Mouse (Mus musculus) adrenal gland, adult 18-20 months (tissue): ENCODE measurements at regions not wholly inside any gene's neighbourhood (a gene's known extent, or its start where the extent isn't known, plus 50 kb on each side); places are given as distances from the start of the nearest gene placed in this dataset.
"Not testable (repeated sequence)": the region's sequence is repeated elsewhere in the genome, so short reads cannot be mapped to it uniquely, and the experiment has no call there.

ENCODE experiments used
- DNase-seq, 2 experiments: peaks; one replicate each; pipeline ENCODE4 v3.0.0; 2021 to 2022; ENCODE audit warnings: low spot score in 2 of 2

DNA sequence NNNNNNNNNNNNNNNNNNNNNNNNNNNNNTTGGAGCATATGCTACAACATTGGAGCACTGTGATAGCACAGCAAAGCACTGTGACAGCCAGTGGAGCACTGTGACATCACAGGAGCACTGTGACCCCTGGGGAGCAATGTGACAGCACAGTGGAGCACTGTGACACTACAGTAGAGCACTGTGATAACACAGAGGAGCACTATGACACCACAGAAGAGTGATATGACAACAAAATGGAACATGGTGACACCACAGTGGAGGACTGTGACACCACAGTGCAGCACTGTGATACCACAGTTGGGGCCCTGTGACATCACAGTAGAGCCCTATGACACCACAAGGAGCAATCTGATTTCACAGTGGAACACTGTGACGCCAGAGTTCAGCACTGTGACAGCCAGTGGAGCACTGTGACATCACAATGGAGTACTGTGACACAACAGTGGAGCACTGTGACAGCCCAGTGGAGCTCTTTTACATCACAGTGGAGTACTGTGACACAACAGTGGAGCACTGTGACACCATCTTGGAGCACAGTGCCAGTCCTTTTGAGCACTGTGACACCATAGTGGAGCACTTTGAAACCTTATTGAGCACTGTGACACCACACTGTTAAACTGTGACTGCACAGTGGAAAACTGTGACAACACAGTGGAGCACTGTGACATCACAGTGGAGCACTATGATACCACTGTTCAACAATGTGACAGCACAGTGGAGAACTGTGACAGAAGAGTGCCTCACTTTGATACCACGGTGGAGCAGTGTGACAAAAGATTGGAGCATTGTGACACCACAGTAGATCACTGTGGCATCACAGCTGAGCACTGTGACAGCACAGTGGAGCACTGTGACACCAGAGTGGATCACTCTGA is 116.9 kb upstream of the Vmn1r2 start:
- DNase-seq, result peak in 1 of 2 experiments; percentile 10

DNA sequence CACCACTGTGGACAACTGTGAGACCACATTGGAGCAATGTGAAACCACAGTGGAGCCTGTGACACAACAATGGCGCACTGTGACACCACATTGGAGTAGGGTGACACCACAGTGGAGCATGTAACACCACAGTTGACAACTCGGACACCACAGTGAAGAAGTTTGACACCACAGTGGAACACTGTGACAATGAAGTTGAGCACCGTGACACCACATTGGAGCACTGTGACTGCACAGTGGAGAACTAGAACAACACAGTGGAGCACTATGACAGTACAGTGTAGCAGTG is 116.3 kb upstream of the Vmn1r2 start:
- peak in 1 of 2 experiments; percentile 13 for DNase-seq

DNA sequence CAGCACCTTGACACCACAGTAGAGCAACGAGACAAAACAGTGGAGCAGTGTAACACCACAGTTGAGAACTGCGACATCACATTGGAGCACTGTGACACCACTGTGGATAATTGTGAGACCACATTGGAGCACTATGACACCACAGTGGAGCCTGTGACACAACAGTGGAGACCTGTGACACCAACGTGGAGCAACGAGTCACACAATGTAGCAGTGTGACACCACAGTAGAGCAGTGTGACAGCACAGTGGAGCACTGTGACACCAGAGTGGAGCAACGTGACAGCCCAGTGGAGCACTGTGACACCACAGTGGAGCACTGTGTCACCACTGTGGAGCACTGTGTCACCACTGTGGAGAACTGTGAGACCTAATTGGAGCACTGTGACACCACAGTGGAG is 115.9 kb upstream of the Vmn1r2 start:
- no peak for DNase-seq

DNA sequence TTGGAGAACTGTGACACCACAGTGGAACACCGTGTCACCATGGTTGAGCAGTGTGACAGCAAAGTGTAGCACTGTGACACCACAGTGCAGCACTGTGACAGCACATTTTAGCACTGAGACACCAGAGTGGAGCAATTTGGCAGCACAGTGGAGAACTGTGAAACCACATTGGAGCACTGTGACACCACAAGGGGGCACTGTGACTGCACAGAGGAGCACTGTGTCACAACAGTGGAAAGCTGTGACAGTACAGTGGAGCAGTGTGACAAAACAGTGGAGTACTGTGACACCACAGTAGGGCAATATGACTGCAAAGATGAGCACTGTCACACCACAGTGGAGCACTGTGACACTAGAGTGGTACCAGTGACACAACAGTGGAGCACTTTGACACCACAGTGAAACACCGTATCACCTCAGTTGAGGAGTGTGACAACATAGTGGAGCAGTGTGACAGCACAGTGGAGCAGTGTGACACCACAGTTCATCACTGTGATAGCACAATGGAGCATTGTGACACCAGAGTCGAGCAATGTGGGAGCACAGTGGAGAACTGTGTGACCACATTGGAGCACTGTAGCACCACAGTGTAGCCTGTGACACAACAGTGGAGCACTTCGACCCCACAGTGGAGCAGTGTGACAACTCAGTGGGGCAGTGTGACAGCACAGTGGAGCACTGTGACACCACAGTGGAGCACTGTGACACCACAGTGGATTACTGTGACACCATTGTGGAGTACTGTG is 114.6 kb upstream of the Vmn1r2 start:
- DNase-seq, result peak; percentile 26 to 37

DNA sequence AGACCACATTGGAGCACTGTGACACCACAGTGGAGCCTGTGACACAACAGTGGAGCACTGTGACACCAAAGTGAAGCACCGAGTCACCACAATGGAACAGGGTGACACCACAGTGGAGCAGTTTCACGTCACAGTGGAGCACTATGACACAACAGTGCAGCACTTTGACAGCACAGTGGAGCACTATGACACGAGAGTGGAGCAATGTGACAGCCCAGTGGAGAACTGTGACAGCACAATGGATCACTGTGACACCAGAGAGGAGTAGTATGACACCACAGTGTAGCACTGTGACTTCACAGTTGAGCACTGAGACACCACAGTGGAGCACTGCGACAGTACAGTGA is 114.1 kb upstream of the Vmn1r2 start:
- peak in 1 of 2 experiments; percentile 13 for DNase-seq

DNA sequence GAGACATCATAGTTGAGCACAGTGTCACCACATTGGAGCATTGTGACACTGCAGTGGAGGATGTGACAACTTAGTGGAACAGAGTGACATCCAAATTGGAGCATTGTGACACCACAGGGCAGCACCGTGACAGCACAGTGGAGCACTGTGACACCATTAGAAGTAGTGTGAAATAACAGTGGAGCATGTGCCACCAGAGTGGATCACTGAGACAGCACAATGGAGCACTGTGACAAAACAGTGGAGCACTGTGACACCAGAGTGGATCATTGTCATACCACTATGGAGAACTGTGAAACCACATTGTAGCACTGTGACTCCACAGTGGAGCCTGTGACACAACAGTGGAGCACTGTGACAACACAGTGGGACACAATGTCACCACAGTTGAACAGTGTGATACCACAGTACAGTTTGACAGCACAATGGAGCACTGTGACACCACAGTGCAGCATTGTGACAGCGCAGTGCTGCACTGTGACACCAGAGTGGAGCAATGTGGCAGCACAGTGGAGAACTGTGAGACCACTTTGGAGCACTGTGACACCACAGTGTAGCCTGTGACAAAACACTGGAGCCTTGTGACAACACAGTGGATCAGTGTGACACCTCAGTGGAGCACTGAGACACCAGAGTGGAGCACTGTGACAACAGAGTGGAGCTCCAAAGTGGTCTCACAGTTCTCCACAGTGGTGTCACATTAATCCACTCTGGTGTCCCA is 113.5 kb upstream of the Vmn1r2 start:
- peak in 1 of 2 experiments; percentile 14 for DNase-seq

DNA sequence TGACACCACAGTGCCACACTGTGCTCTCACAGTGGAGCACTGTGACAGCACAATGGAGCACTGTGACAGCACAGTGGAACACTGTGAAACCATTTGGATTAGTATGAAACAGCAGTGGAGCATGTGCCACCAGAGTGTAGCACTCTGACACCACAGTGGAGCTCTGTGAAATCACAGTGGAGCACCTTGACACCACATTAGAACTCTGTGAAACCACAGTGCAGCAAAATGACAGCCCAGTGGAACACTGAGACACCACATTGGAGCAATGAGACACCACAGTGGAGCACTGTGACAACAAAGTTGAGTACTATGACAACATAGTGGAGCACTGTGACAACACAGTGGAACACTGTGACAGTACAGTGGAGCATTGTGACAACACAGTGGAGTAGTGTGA is 112.2 kb upstream of the Vmn1r2 start:
- no peak for DNase-seq

DNA sequence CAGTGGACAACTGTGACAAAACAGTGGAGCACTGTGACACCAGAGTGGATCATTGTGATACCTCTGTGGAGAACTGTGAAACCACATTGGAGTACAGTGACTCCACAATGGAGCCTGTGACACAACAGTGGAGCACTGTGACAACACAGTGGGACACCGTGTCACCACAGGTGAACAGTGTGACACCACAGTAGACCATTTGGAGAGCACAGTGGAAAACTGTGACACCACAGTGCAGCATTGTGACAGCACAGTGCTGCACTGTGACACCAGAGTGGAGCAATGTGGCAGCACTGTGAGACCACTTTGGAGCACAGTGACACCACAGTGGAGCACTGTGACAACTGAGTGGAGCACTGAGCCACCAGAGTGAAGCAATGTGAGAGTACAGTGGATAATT is 111.7 kb upstream of the Vmn1r2 start:
- peak in 1 of 2 experiments; percentile 10 for DNase-seq

DNA sequence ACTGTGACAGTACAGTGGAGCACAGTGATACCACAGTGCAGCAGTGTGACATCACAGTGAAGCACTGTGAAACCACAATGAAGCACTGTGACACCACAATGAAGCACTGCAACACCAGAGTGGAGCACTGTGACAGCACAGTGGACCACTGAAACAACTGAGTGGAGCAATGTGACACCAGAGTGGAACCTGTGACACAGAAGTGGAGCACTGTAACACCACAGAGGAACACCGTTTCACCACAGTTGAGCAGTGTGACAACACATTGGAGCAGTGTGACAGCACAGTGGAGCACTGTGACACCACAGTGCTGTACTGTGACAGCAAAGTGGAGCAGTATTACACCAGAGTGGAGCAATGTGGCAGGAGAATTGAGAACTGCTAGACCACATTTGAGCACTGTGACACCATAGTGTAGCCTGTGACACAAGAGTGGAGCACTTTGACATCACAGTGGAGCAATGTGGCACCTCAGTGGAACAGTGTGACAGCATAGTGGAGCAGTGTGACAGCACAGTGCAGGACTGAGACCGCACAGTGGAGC is 107.5 kb upstream of the Vmn1r2 start:
- peak in 1 of 2 experiments; percentile 15 for DNase-seq

DNA sequence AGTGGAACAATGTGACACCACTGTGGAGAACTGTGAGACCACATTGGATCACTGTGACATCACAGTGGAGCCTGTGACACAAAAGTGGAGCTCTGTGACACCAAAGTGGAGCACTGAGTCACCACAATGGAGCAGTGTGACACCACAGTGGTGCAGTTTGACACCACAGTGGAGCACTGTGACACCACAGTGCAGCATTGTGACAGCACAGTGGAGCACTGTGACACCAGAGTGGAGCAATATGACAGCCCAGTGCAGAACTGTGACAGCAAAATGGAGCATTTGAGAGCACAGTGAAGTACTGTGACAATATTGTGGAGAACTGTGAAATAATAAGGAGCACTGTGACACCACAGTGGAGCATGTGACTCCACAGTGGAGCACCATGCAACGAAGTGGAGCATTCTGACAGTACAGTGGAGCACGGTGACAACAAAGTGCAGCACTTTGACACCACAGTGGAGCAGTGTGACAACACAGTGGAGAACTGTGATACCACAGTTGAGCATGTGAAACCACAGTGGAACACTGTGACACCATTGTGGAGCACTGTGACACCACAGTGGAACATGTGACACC is 105.0 kb upstream of the Vmn1r2 start:
- peak in 1 of 2 experiments; percentile 11 for DNase-seq

DNA sequence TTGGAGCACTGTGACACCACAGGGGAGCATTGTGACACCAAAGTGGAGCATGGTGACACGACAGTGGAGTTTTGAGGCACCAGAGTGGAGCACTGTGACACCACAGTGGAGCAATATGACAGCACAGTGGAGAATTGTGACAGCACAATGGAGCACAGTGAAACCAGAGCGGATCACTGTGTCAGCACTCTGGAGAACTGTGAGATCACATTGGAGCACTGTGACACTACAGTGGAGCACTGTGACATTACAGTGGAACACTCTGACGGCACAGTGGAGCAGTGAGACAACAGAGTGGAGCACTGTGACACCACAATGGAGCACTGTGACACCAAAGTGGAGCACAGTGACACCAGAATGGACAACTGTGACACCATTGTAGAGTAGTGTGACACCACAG is 103.2 kb upstream of the Vmn1r2 start:
- DNase-seq, result no peak

DNA sequence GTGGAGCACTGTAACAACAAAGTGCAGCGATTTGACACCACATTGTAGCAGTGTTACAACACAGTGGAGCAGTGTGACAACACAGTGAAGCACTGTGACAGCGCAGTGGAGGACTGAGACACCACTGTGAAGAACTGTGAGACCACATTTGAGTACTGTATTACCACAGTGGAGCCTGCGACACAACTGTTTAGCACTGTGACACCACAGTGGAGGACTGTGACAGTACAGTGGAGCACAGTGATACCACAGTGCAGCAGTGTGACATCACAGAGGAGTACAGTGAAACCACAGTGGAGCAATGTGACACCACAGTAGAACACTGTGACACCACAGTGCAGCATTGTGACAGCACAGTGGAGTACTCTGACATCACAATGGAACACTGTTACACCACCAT is 102.5 kb upstream of the Vmn1r2 start:
- DNase-seq, result no peak

DNA sequence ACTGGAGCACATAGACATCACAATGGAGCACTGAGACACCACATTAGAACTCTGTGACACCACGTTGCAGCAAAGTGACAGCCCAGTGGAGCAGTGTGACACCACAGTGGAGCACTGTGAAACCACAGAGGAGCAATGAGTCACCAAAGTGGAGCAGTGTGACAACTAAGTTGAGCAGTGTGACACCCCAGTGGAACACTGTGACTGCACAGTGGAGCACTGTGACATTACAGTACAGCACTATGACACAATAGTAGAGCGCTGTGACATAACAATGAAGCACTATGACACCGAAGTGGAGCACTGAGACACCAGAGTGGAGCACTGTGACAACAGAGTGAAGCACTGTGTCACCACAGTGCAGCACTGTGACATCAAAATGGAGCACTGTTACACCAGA is 101.8 kb upstream of the Vmn1r2 start:
- not testable (repeated sequence) for DNase-seq

DNA sequence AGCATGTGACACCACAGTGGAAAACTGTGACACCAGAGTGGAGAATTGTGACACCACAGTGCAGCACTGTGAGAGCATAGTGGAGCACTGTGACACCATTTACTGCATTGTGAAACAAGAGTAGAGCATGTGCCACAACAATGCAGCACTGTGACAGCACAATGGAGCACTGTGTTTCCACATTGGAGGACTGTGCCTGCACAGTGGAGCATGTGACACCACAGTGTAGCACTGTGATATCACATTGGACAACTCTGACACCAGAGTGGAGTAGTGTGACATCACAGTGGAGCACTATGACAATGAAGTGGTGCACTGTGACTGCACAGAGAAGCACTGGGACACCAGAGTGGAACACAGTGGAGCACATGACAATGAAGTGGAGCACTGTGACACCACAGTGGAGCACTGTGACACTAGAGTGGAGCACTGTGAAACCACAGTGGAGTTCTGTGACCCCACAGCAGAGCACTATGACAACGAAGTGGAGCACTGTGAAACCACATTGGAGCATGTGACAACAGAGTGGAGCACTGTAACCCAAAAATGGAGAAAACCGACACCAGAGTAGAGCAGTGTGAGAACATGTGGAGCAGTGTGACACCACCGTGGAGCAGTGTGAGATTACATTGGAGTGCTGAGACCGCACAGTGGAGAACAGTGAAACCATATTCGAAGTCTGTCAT is 100.9 kb upstream of the Vmn1r2 start:
- peak in 1 of 2 experiments; percentile 12 for DNase-seq

DNA sequence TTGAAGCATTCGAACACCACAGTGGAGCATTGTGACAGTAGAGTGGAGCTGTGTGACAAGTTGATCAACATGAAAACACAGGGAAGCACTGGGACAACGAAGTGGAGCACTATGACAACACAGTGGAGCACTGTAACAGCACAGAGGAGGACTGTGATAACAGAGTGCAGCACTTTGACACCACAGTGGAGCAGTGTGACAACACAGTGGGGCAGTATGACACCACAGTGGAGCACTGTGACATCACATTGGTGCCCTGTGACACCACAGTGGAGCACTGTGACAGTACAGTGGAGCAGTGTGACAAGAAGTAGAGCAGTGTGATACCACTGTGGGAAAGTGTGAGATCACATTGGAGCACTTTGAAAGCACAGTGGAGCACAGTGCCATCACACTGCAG is 99.9 kb upstream of the Vmn1r2 start:
- DNase-seq, result peak in 1 of 2 experiments; percentile 14

DNA sequence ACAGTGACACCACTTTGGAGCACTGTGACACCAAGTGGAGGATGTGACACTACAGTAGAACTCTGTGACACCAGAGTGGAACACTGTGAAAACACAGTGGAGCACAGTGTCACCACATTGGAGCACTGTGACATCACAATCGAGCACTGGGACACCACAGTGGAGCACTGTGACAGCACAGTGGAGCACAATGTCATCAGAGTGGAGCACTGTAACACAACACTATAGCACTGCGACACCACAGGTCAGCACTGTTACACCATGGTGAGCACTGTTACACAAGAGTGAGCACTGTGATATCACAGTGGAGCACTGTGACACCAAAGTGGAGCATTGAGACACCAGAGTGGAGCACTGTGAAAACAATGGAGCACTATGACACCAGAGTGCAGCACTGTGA is 99.5 kb upstream of the Vmn1r2 start:
- DNase-seq, result peak in 1 of 2 experiments; percentile 33

DNA sequence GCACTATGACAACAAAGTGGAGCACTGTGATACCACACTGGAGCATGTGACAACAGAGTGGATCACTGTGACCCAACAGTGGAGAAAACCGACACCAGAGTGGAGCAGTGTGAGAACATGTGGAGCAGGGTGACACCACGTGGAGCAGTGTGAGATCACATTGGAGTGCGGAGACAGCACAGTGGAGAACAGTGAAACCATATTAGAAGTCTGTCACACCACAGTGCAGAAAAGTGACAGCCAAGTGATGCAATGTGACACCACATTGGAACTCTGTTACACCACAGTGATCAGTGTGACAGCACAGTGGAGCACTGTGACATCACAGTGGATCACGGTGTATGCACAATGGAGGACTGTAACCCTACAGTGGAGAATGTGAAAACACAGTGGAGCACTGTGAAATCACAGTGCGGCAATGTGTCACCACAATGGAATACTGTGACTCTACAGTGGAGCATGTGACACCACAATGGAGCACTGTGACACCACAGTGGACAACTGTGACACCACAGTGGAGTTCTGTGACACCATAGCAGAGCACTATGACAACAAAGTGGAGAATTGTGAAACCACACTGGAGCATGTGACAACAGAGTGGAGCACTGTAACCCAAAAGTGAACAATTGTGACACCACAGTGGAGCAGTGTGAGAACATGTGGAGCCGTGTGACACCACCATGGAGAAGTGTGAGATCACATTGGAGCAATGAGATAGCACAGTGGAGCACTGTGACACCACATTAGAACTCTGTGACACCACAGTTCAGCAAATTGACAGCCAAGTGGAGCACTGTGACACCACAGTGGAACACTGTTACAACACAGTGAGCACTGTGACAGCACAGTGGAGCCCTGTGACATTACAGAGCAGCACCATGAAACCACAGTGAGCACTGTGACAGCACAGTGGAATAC is 98.6 kb upstream of the Vmn1r2 start:
- DNase-seq, result peak in 1 of 2 experiments; percentile 15

DNA sequence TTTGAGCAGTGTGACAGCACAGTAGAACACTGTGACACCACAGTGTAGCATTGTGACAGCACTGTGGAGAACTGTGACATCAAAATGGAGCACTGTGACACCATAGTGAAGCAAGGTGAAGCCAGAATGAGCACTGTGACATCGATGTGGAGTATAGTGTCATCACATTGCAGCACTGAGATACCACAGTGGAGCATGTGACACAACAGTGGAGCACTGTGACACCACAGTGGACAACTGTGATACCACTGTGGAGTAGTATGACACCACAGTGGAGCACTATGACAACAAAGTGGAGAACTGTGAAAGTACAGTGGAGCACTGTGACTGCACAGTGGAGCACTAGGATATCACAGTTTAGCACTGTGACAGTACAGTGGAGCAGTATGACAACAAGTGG is 97.8 kb upstream of the Vmn1r2 start:
- DNase-seq, result no peak

DNA sequence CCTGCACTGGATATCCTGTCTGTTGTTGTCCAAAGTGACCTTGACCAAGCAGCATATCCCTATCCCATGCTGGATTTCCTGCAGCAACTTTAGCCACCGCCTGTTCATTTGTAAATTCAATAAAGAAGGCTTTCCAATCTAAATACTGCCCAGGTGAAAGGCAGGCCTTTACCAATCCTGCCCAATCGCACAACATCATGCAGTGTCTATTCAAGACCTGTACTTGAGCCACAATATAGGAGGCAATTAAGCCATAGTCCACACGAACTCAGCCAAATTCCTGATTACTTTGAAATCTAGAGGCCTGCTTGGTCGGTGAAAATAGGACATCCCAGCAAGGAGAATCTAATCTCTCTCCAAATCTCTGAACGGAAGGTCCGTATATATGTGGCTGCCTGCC is 95.8 kb upstream of the Vmn1r2 start:
- not testable (repeated sequence) for DNase-seq

DNA sequence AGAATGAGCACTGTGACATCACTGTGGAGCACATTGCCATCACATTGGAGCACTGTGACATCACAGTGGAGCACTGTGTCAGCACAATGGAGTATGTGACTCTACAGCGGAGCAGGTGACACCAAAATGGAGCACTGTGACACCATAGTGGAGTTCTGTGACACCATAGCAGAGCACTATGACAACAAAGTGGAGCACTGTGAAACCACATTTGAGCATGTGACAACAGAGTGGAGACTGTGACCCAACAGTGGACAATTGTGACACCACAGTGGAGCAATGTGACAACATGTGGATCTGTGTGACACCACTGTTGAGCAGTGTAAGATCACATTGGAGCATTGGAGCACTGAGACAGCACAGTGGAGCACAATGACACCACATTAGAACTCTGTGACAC is 87.2 kb upstream of the Vmn1r2 start:
- no peak for DNase-seq
